Mouse (Mus musculus) A20 (cell line): ENCODE results near the gene Rhox3a2.
"Not testable (repeated sequence)": the region's sequence is repeated elsewhere in the genome, so short reads cannot be mapped to it uniquely, and the experiment has no call there.

Experiments
- DNase-seq: peaks from one replicate; pipeline ENCODE4 v3.0.0-alpha.2; 2011; ENCODE audit warnings: low read depth, low spot score

Gene Rhox3a2

DNA sequence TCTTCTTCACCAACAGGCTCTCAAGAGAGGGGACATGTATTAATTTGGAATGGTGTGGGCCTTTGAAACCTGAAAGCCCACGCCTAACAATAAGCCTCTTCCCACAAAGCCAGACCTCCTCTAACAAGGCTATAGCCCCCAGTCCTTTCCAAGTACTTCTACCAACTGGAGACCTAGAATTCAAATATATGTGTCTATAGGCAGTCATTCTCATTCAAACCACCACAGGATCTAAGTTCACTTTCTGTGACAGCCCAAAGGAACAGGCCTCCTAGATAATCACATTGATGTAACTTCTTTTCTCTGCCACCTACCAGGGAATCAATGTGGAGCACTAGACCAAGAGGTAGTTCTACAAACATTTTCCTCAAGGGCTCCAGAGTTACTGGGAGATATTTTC, at the start of gene Rhox3a2:
Rhox3a2 (plus strand) TSS at position 301 of the 400 bp plus-strand sequence.
- DNase-seq: not testable (repeated sequence)

DNA sequence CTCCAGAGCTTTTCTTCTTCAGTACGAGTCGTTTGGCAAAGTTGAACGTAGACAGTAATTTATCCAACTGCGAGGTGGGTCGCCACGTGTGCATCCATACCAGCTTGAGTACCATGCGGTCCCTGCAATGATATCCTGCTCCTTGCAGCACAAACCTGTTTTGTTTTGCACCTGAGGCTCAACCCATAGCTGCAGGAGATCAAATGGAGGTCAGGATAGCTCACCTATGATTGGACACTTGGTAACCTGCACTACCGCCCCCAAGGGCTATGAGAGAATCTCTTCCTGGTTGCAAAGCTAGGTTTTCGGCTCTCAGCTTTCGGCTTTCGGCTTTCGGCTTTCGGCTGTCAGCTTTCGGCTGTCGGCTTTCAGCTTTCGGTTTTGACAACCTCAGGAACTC, 10.7 kb downstream of the Rhox3a2 start, which contains the start of gene Rhox4a2:
Rhox4a2 (plus strand) TSS at position 301 of the 400 bp plus-strand sequence.
- DNase-seq: not testable (repeated sequence)

DNA sequence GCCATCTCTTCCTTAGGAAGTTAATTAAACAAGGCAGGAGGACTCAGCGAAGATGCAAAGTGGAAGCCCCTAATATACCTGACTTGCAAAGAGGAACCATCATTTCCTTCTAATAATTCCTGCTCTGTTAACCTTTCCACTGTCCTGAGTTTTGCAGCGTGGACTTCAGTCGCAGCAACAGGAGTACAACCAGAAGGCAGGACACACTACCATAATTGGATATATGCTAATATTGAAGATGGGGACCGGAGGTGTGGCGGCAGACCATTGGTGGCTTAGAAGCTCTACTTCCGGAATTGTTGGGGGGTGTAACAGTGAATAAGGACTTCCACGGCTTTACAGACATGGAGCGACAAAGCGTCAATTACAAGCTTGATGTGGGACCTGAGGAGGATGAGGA, 31.9 kb downstream of the Rhox3a2 start, which contains the start of gene Rhox2b:
Rhox2b (plus strand) TSS at position 301 of the 400 bp plus-strand sequence.
- not testable (repeated sequence) for DNase-seq

DNA sequence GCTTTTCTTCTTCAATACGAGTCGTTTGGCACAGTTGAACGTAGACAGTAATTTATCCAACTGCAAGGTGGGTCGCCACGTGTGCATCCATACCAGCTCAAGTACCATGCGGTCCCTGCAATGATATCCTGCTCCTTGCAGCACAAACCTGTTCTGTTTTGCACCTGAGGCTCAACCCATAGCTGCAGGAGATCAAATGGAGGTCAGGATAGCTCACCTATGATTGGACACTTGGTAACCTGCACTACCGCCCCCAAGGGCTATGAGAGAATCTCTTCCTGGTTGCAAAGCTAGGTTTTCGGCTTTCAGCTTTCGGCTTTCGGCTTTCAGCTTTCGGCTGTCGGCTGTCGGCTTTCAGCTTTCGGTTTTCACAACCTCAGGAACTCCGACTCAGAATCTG, 52.4 kb downstream of the Rhox3a2 start, which contains the start of gene Rhox4b:
Rhox4b (plus strand) TSS at position 301 of the 400 bp plus-strand sequence.
- DNase-seq: not testable (repeated sequence)
